Mouse (Mus musculus): Measurements from ENCODE around the gene Cacna1c.

- TF ChIP-seq CTCF (IDR thresholded peaks at IDR 0.05) (no peak), EP300 (IDR thresholded peaks at IDR 0.05) (no peak)
Measured at GRCm38 (mm10) chr6:118834046-118834445, 362.2 kb downstream of the Cacna1c start.

All from lung, postnatal 0 days (tissue).